Mouse (Mus musculus): ENCODE measurements around the gene Sel1l3. TPM values are rescaled to one million over a fixed set of nuclear protein-coding genes. Genes with fewer than 3 reads are reported as not detected.
A peak's percentile ranks its signal among the peaks of the same experiment; 100 is the strongest.

The Sel1l3 gene
- polyA plus RNA-seq (2014; fragmentation: Nextera tagmentation; extraction: Ambion mirVana): 10.3 and 11.1 TPM in 2 replicates

DNA sequence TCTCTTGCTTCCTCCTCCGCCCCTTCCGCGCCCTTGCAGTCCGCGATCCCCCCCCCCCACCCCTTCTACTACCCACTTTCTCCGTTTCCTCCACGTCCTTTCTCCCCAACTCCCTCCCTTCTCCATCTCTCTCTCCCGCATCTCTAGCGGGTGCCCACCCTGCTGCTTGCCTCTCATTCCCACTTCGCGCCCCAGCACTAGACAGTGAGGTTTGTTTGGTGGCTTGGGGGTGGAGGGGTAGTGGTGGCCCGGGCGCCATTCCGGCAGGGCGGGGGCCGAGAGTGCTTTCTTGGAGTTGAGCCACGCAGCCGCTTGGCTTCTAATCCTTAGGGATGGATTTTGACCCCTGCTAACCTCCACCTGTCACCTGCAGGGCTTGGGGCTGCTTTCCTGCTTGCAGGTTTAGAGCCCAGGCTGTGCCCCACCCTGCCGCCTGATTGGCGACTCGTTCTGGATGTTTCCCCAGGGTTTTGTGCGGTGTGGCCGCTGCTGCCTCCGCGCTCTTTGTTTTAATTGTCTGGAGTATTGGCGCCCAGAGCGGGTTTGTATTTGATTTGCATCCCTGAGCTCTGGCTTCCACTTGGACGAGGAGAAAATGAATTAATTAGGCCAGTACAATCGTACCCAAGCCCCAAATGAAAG lies at the start of gene Sel1l3:
Gene Sel1l3, minus strand, starts transcription at position 217 of the 642 bp plus-strand sequence.
- H3K4me3 ChIP-seq (ENCODE audit: low read depth, low read length): peak within 1 kb of the TSS; percentile 55
- H3K36me3 ChIP-seq (ENCODE audit: control insufficient read depth, insufficient read depth, low read length): no peaks in the 10 kb centered on the region
- peak; percentile 83 for DNase-seq (ENCODE audit: low spot score)
- H3K27me3 ChIP-seq (replicated peaks; ENCODE audit: control insufficient read depth, insufficient read depth, low read length): peaks cover 32% of the 10 kb centered on the region
- 4% methylated on average over 21 of the region's 29 CpGs for WGBS
- H3K9ac ChIP-seq (ENCODE audit: low read length): peak within 1 kb of the TSS; percentile 61
- no peaks in the 10 kb centered on the region for H3K9me3 ChIP-seq (ENCODE audit: control insufficient read depth, low read length)
- no peaks in the 10 kb centered on the region for H3K4me1 ChIP-seq (replicated peaks; ENCODE audit: control insufficient read depth, insufficient read depth, low read length)
- H3K4me2 ChIP-seq (ENCODE audit: low read length): peak within 1 kb of the TSS; percentile 99
- H3K27ac ChIP-seq (ENCODE audit: low read depth): peak within 1 kb of the TSS; percentile 38; the same call in 1 of the 2 replicates
- ATAC-seq (replicated peaks; ENCODE audit: low FRiP score, low TSS enrichment, low read depth): peak; percentile 78

DNA sequence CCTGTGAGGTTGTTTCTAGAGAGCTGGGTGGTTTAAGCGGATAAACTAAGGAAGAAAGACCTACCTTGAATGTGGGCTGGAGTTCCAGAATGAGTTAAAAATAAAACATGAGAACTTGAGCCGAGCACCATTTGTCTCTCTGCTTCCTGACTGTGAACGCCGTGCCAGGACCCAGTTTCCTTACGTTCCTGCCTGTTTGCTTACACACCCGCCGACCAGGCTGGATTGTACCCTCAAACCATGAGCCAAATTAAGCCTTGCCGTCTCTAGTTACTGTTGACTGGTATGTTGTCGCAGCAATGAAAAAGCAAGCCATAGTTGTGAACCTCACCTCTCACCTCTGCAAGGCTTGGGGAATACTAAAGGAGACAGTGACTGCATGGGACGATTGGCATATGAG lies 48.3 kb upstream of the Sel1l3 start:
- H3K36me3 ChIP-seq (ENCODE audit: control insufficient read depth, insufficient read depth, low read length): no peaks in the 10 kb centered on the region
- DNase-seq (ENCODE audit: low spot score) (no peak), ATAC-seq (replicated peaks; ENCODE audit: low FRiP score, low TSS enrichment, low read depth) (no peak)
- 68% methylated on average over 10 of the region's 10 CpGs for WGBS
- no peak overlapping the region for H3K27ac ChIP-seq (ENCODE audit: low read depth)
- peaks cover 9% of the 10 kb centered on the region; the same call in 1 of the 2 replicates for H3K27me3 ChIP-seq (replicated peaks; ENCODE audit: control insufficient read depth, insufficient read depth, low read length)
- no peak overlapping the region for H3K4me2 ChIP-seq (ENCODE audit: low read length)
- H3K9ac ChIP-seq (ENCODE audit: low read length): no peak overlapping the region
- no peaks in the 10 kb centered on the region; the same call in 1 of the 2 replicates for H3K4me1 ChIP-seq (replicated peaks; ENCODE audit: control insufficient read depth, insufficient read depth, low read length)
- no peak overlapping the region for H3K4me3 ChIP-seq (ENCODE audit: low read depth, low read length)
- H3K9me3 ChIP-seq (ENCODE audit: control insufficient read depth, low read length): no peaks in the 10 kb centered on the region

DNA sequence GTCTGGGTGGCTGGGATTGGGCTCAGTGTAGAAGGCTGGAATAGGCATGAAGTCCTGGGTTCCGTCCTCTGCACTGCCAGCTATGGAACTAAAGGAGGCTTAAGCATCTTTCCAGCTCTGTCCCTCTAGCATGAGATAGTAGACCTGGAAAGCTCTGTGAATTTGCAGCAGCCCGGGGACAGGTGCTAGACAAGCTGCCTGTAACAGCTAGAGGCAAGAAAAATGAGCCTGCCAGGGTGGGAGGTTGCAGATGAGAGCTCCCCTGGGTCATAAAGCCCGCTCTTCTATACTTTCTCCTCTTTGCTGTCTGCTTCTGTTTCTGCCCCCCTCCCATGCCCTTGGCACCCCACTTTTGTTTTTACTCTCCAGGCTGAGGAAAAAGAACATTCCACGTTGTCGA lies 46.2 kb upstream of the Sel1l3 start:
- Histone ChIP-seq H3K27me3 (replicated peaks; ENCODE audit: control insufficient read depth, insufficient read depth, low read length) (peaks cover 12% of the 10 kb centered on the region; the same call in 1 of the 2 replicates), H3K4me1 (replicated peaks; ENCODE audit: control insufficient read depth, insufficient read depth, low read length) (no peaks in the 10 kb centered on the region; the same call in 1 of the 2 replicates), H3K9ac (ENCODE audit: low read length) (no peak overlapping the region), H3K4me2 (ENCODE audit: low read length) (no peak overlapping the region), H3K27ac (ENCODE audit: low read depth) (no peak overlapping the region), H3K36me3 (ENCODE audit: control insufficient read depth, insufficient read depth, low read length) (no peaks in the 10 kb centered on the region), H3K4me3 (ENCODE audit: low read depth, low read length) (no peak overlapping the region), H3K9me3 (ENCODE audit: control insufficient read depth, low read length) (no peaks in the 10 kb centered on the region)
- WGBS: 59% methylated on average over 5 of the region's 5 CpGs
- DNase-seq (ENCODE audit: low spot score) (no peak), ATAC-seq (replicated peaks; ENCODE audit: low FRiP score, low TSS enrichment, low read depth) (no peak)

DNA sequence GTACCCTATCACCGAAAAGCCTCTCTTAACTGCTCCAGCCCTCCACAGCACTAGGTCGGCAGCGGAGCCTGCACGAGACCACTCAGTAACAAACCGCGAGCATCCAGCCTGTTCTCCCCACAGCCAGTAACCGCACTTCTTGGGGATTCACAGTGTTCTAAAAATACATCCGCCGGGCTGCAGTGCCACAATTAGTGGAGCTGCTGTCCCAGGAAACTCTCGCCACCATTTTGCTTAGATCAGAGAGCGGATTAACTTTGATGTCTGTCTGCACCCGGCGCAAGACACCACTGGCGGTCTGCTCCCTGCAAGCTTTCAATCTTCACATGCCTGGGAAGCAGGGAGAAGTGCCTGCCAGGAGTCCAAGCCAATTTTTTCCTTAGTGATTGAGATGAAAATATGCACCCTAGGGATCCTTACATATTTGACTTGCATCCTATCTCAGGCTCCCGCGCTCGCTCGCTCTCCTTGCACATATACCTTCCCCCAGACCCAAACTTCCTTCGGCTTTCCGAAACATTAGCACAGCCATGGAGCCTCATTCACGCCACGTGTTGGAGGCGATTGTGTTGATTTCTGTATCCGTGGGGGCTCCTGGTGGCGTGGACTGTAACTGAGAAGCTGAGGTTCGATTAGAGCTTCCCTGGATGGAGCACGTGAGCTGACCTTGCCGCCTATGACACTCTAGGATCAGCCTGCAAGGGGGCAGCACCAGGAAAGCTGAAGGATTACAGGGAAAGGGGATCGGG lies 44.5 kb upstream of the Sel1l3 start:
- H3K27me3 ChIP-seq (replicated peaks; ENCODE audit: control insufficient read depth, insufficient read depth, low read length): peaks cover 12% of the 10 kb centered on the region; the same call in 1 of the 2 replicates
- WGBS: 3% methylated on average over 29 of the region's 29 CpGs
- peak; percentile 73 for DNase-seq (ENCODE audit: low spot score)
- peak overlapping the region; percentile 41 for H3K9ac ChIP-seq (ENCODE audit: low read length)
- no peaks in the 10 kb centered on the region for H3K36me3 ChIP-seq (ENCODE audit: control insufficient read depth, insufficient read depth, low read length)
- peak overlapping the region; percentile 36 for H3K4me3 ChIP-seq (ENCODE audit: low read depth, low read length)
- H3K27ac ChIP-seq (ENCODE audit: low read depth): no peak overlapping the region
- no peaks in the 10 kb centered on the region for H3K9me3 ChIP-seq (ENCODE audit: control insufficient read depth, low read length)
- peak overlapping the region; percentile 84 for H3K4me2 ChIP-seq (ENCODE audit: low read length)
- H3K4me1 ChIP-seq (replicated peaks; ENCODE audit: control insufficient read depth, insufficient read depth, low read length): no peaks in the 10 kb centered on the region; the same call in 1 of the 2 replicates
- peak; percentile 57; the same call in 1 of the 2 replicates for ATAC-seq (replicated peaks; ENCODE audit: low FRiP score, low TSS enrichment, low read depth)

DNA sequence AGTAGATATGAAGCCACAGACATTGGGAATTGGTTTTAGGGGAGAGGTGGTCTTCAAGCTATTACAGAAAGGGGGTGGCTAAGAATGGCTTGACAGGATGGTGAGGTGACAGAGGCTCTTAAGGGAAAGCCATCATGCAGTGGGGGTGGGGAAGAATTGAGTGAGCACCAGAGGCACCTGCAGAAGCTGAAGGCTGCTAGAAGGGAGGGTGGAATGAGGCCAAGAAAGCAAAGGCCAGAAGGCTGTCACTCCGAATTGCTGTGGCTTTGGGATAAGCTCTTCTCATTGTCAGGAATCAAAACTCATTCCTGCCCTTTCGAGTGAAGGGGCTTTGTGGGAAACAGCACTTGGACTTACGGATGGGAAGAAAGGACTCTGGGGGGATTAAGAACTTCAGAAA lies 41.1 kb upstream of the Sel1l3 start:
- Histone ChIP-seq H3K4me3 (ENCODE audit: low read depth, low read length) (no peak overlapping the region), H3K4me2 (ENCODE audit: low read length) (no peak overlapping the region), H3K36me3 (ENCODE audit: control insufficient read depth, insufficient read depth, low read length) (no peaks in the 10 kb centered on the region), H3K9me3 (ENCODE audit: control insufficient read depth, low read length) (no peaks in the 10 kb centered on the region), H3K27ac (ENCODE audit: low read depth) (no peak overlapping the region), H3K9ac (ENCODE audit: low read length) (no peak overlapping the region), H3K27me3 (replicated peaks; ENCODE audit: control insufficient read depth, insufficient read depth, low read length) (peaks cover 15% of the 10 kb centered on the region; the same call in 1 of the 2 replicates), H3K4me1 (replicated peaks; ENCODE audit: control insufficient read depth, insufficient read depth, low read length) (no peaks in the 10 kb centered on the region; the same call in 1 of the 2 replicates)
- 65% methylated on average over 3 of the region's 3 CpGs for WGBS
- DNase-seq (ENCODE audit: low spot score) (no peak), ATAC-seq (replicated peaks; ENCODE audit: low FRiP score, low TSS enrichment, low read depth) (no peak)

DNA sequence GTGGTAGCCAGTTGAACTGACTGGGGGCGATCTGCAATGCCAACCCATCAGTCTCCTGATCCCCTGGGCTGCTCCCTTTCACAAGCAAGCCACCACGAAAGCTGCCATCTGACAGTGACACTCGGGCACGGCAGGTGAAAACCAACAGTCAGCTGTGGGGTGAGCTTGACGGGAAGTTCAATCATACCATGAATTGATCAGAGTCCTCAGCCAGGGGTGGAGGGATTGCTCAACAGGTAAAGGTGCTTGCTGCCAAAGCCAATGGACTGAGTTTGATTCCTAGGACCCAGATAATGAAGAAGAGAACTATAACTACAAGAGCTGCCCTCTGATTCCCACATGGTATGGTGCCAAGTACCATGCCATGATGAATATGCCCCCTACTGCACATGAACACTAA lies 40.4 kb upstream of the Sel1l3 start:
- Histone ChIP-seq H3K9me3 (ENCODE audit: control insufficient read depth, low read length) (no peaks in the 10 kb centered on the region), H3K4me3 (ENCODE audit: low read depth, low read length) (no peak overlapping the region), H3K36me3 (ENCODE audit: control insufficient read depth, insufficient read depth, low read length) (no peaks in the 10 kb centered on the region), H3K27ac (ENCODE audit: low read depth) (no peak overlapping the region), H3K4me1 (replicated peaks; ENCODE audit: control insufficient read depth, insufficient read depth, low read length) (no peaks in the 10 kb centered on the region; the same call in 1 of the 2 replicates), H3K4me2 (ENCODE audit: low read length) (no peak overlapping the region), H3K9ac (ENCODE audit: low read length) (no peak overlapping the region), H3K27me3 (replicated peaks; ENCODE audit: control insufficient read depth, insufficient read depth, low read length) (peaks cover 15% of the 10 kb centered on the region; the same call in 1 of the 2 replicates)
- DNase-seq (ENCODE audit: low spot score): no peak
- no peak for ATAC-seq (replicated peaks; ENCODE audit: low FRiP score, low TSS enrichment, low read depth)
- WGBS: 91% methylated on average over 5 of the region's 5 CpGs

DNA sequence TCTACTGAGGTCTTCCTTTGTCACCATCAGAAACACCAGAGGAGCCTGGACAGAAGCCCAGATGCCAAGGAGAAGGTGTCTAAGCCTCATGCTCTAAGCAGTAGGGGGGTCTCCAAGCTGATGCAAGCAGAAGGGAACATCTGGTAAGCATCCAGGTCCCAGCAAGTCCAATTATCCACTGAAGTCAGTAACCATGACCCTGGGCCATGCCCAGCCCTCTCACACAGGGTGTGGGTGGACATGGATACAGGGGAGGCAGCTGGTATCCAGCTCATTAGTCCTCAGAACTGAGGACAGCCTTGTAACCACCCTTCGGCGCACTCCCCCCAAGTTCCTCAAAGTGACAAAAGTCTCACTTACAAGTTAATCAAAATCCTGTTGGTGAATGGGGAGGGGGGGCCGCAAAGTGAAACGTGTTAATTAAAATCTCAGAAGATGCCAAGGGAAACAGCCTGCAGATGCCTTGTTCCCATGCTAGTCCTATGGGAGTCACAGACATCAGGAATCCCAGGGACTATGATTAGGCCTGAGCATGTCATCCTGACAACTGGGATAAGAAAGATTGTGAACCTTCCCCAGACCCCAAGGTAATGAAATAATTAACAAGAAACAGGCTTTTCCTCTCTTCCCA lies 35.8 kb upstream of the Sel1l3 start:
- Histone ChIP-seq H3K9me3 (ENCODE audit: control insufficient read depth, low read length) (no peaks in the 10 kb centered on the region), H3K4me2 (ENCODE audit: low read length) (no peak overlapping the region), H3K27me3 (replicated peaks; ENCODE audit: control insufficient read depth, insufficient read depth, low read length) (0 out of 2 replicates have a peak, but pooled peaks cover 3% of the 10 kb centered on the region), H3K4me1 (replicated peaks; ENCODE audit: control insufficient read depth, insufficient read depth, low read length) (no peaks in the 10 kb centered on the region), H3K36me3 (ENCODE audit: control insufficient read depth, insufficient read depth, low read length) (no peaks in the 10 kb centered on the region), H3K4me3 (ENCODE audit: low read depth, low read length) (no peak overlapping the region), H3K27ac (ENCODE audit: low read depth) (no peak overlapping the region), H3K9ac (ENCODE audit: low read length) (no peak overlapping the region)
- DNase-seq (ENCODE audit: low spot score) (no peak), ATAC-seq (replicated peaks; ENCODE audit: low FRiP score, low TSS enrichment, low read depth) (no peak)
- WGBS: 77% methylated on average over 4 of the region's 4 CpGs

DNA sequence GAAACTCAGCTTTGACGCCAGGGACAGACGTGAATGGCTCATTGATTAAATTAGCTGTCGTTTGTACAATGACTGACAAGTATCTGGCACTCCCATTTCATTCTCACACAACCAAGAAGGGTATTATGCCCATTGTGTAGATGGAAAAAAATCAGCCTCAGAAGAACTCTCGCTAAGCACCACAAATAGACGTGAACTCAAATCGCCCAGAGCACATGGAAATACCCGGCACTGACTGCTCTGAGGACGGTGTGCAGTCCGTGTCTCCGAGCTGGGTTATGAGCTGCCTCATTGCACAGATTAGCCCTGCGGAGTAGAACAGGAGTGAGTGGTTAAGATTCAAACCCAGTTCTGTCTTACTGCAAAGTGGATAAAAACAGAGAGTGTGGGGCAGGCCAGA lies 34.8 kb upstream of the Sel1l3 start:
- no peak overlapping the region for H3K27ac ChIP-seq (ENCODE audit: low read depth)
- H3K27me3 ChIP-seq (replicated peaks; ENCODE audit: control insufficient read depth, insufficient read depth, low read length): 0 out of 2 replicates have a peak, but pooled peaks cover 3% of the 10 kb centered on the region
- ATAC-seq (replicated peaks; ENCODE audit: low FRiP score, low TSS enrichment, low read depth) (no peak), DNase-seq (ENCODE audit: low spot score) (no peak)
- no peaks in the 10 kb centered on the region for H3K9me3 ChIP-seq (ENCODE audit: control insufficient read depth, low read length)
- H3K4me2 ChIP-seq (ENCODE audit: low read length): no peak overlapping the region
- 82% methylated on average over 11 of the region's 11 CpGs for WGBS
- no peak overlapping the region for H3K9ac ChIP-seq (ENCODE audit: low read length)
- H3K4me3 ChIP-seq (ENCODE audit: low read depth, low read length): no peak overlapping the region
- H3K4me1 ChIP-seq (replicated peaks; ENCODE audit: control insufficient read depth, insufficient read depth, low read length): no peaks in the 10 kb centered on the region
- no peaks in the 10 kb centered on the region for H3K36me3 ChIP-seq (ENCODE audit: control insufficient read depth, insufficient read depth, low read length)
